Comparison of ENCODE assay signal across 26 mouse cellular contexts in genomic region chr3:138254205-138254604, GRCm38 (mm10). TPM values are rescaled to one million over a fixed set of nuclear protein-coding genes. Genes with fewer than 3 reads are reported as not detected.
DNase-seq lines count a peak whose midpoint lies in the region; ATAC-seq and TF ChIP-seq lines count a peak whose summit lies in the region.
"Had no signal": no experiment of that assay in that cellular context is flagged by ENCODE, and none has a peak within 500 bp of the region (broad histone marks: within the 10 kb centered on the region; RNA-seq: fewer than 3 reads in every experiment).

No protein-coding gene starts in this region.

- no peaks in the 10 kb centered on the region for H3K36me3 ChIP-seq in forebrain, embryonic 11.5 days (ENCODE audit: control insufficient read depth, insufficient read depth, low read length)
- H3K36me3 ChIP-seq in forebrain, embryonic 14.5 days (ENCODE audit: control insufficient read depth, insufficient read depth, low read length), result no peaks in the 10 kb centered on the region
- H3K36me3 ChIP-seq in limb, embryonic 11.5 days (ENCODE audit: control insufficient read depth, insufficient read depth, low read length), result no peaks in the 10 kb centered on the region
- no peaks in the 10 kb centered on the region for H3K36me3 ChIP-seq in limb, embryonic 10.5 days
- no peaks in the 10 kb centered on the region for H3K36me3 ChIP-seq in intestine, postnatal 0 days (ENCODE audit: control insufficient read depth, insufficient read depth)
- no peaks in the 10 kb centered on the region for H3K36me3 ChIP-seq in liver, embryonic 15.5 days (replicated peaks)
- H3K36me3 ChIP-seq: embryonic facial prominence, embryonic 12.5 days; limb, embryonic 15.5 days had no signal

- peak; percentile 27; the same call in 1 of the 2 replicates for ATAC-seq in forebrain, embryonic 11.5 days (replicated peaks; ENCODE audit: low FRiP score)
- no peak for ATAC-seq in forebrain, embryonic 14.5 days
- peak; percentile 47; the same call in 1 of the 2 replicates for ATAC-seq in limb, embryonic 11.5 days (ENCODE audit: insufficient number of reproducible peaks, low FRiP score, low TSS enrichment, low read depth)
- ATAC-seq in intestine, postnatal 0 days, result peak; percentile 31; the same call in 1 of the 2 replicates
- peak; percentile 31; the same call in 1 of the 2 replicates for ATAC-seq in liver, embryonic 15.5 days (ENCODE audit: insufficient read depth)
- ATAC-seq: forebrain, embryonic 13.5 days; hindbrain, postnatal 0 days; lung, postnatal 0 days had no signal

- H3K4me2 ChIP-seq in forebrain, embryonic 11.5 days (ENCODE audit: low read depth, low read length, severe bottlenecking), result no peak overlapping the region
- H3K4me2 ChIP-seq in forebrain, embryonic 14.5 days (ENCODE audit: low read length), result no peak overlapping the region
- H3K4me2 ChIP-seq in limb, embryonic 11.5 days (ENCODE audit: low read depth, severe bottlenecking), result no peak overlapping the region
- H3K4me2 ChIP-seq in intestine, postnatal 0 days (replicated peaks; ENCODE audit: low read depth), result no peak overlapping the region
- no peak overlapping the region for H3K4me2 ChIP-seq in liver, embryonic 15.5 days
- H3K4me2 ChIP-seq: embryonic facial prominence, embryonic 12.5 days; forebrain, embryonic 13.5 days; heart, embryonic 11.5 days; limb, embryonic 15.5 days had no signal

- no peak overlapping the region for H3K27ac ChIP-seq in forebrain, embryonic 11.5 days (ENCODE audit: low read depth, low read length)
- no peak overlapping the region for H3K27ac ChIP-seq in forebrain, embryonic 14.5 days (ENCODE audit: low read depth, low read length)
- H3K27ac ChIP-seq in limb, embryonic 11.5 days (replicated peaks; ENCODE audit: low read depth, low read length), result no peak overlapping the region
- H3K27ac ChIP-seq in limb, embryonic 10.5 days, result no peak overlapping the region
- H3K27ac ChIP-seq in intestine, postnatal 0 days (ENCODE audit: low read depth, low read length), result no peak overlapping the region
- H3K27ac ChIP-seq in liver, embryonic 15.5 days (replicated peaks), result no peak overlapping the region
- H3K27ac ChIP-seq: embryonic facial prominence, embryonic 12.5 days; forebrain, embryonic 13.5 days; hindbrain, postnatal 0 days; limb, embryonic 15.5 days; macrophage had no signal

- WGBS in forebrain, embryonic 11.5 days, result 36% methylated on average over 5 of the region's 5 CpGs
- 33% methylated on average over 5 of the region's 5 CpGs for WGBS in forebrain, embryonic 14.5 days
- WGBS in limb, embryonic 11.5 days, result 70% methylated on average over 5 of the region's 5 CpGs
- WGBS in limb, embryonic 10.5 days, result 84% methylated on average over 5 of the region's 5 CpGs
- 47% methylated on average over 5 of the region's 5 CpGs for WGBS in intestine, postnatal 0 days
- WGBS in liver, embryonic 15.5 days (ENCODE audit: insufficient replicate concordance), result 51% methylated on average over 5 of the region's 5 CpGs

- no peak overlapping the region for H3K4me3 ChIP-seq in forebrain, embryonic 11.5 days (ENCODE audit: low read depth, low read length)
- no peak overlapping the region for H3K4me3 ChIP-seq in forebrain, embryonic 14.5 days (ENCODE audit: low read depth, low read length)
- no peak overlapping the region for H3K4me3 ChIP-seq in limb, embryonic 11.5 days (ENCODE audit: low read depth, low read length)
- H3K4me3 ChIP-seq in limb, embryonic 10.5 days, result no peak overlapping the region
- no peak overlapping the region for H3K4me3 ChIP-seq in intestine, postnatal 0 days (ENCODE audit: low read depth, low read length)
- no peak overlapping the region for H3K4me3 ChIP-seq in liver, embryonic 15.5 days (replicated peaks)
- H3K4me3 ChIP-seq: embryonic facial prominence, embryonic 12.5 days; erythroblast, embryonic 14.5 days; forebrain, embryonic 13.5 days; limb, embryonic 15.5 days had no signal

- no peak for TF ChIP-seq CTCF in intestine, postnatal 0 days (IDR thresholded peaks at IDR 0.05; ENCODE audit: low read depth)

- no peaks in the 10 kb centered on the region for H3K4me1 ChIP-seq in forebrain, embryonic 11.5 days (replicated peaks; ENCODE audit: control insufficient read depth, insufficient read depth, low read length)
- no peaks in the 10 kb centered on the region for H3K4me1 ChIP-seq in forebrain, embryonic 14.5 days (ENCODE audit: control insufficient read depth, insufficient read depth, low read length)
- H3K4me1 ChIP-seq in limb, embryonic 11.5 days (ENCODE audit: control insufficient read depth, insufficient read depth, low read length), result no peaks in the 10 kb centered on the region
- peaks cover 19% of the 10 kb centered on the region for H3K4me1 ChIP-seq in limb, embryonic 10.5 days
- no peaks in the 10 kb centered on the region for H3K4me1 ChIP-seq in intestine, postnatal 0 days (replicated peaks; ENCODE audit: control insufficient read depth, insufficient read depth, low read length)
- no peaks in the 10 kb centered on the region for H3K4me1 ChIP-seq in liver, embryonic 15.5 days (replicated peaks)
- H3K4me1 ChIP-seq: embryonic facial prominence, embryonic 12.5 days; forebrain, embryonic 13.5 days had no signal

- no peaks in the 10 kb centered on the region for H3K27me3 ChIP-seq in forebrain, embryonic 11.5 days (ENCODE audit: control insufficient read depth, insufficient read depth, low read length)
- no peaks in the 10 kb centered on the region for H3K27me3 ChIP-seq in forebrain, embryonic 14.5 days (replicated peaks; ENCODE audit: control insufficient read depth, insufficient read depth, low read length)
- no peaks in the 10 kb centered on the region for H3K27me3 ChIP-seq in limb, embryonic 11.5 days (ENCODE audit: control insufficient read depth, insufficient read depth, low read length)
- no peaks in the 10 kb centered on the region for H3K27me3 ChIP-seq in limb, embryonic 10.5 days (ENCODE audit: low read depth, poor library complexity, severe bottlenecking)
- H3K27me3 ChIP-seq in intestine, postnatal 0 days (replicated peaks; ENCODE audit: control insufficient read depth, insufficient read depth, low read length), result no peaks in the 10 kb centered on the region
- no peaks in the 10 kb centered on the region for H3K27me3 ChIP-seq in liver, embryonic 15.5 days
- H3K27me3 ChIP-seq: embryonic facial prominence, embryonic 12.5 days; forebrain, embryonic 13.5 days; limb, embryonic 15.5 days had no signal

- no peak for DNase-seq in forebrain, embryonic 11.5 days (ENCODE audit: low spot score)
- DNase-seq in forebrain, embryonic 14.5 days (ENCODE audit: low spot score), result no peak
- no peak for DNase-seq in limb, embryonic 11.5 days (ENCODE audit: low spot score)
- DNase-seq in limb, embryonic 10.5 days (ENCODE audit: low spot score), result no peak
- DNase-seq in ovary, postnatal 10 days (ENCODE audit: low spot score), result no peak
- DNase-seq: adrenal gland, postnatal 25 days; cerebellum, adult 8-10 months; cerebellum, postnatal 36 days; kidney, adult 2 months; kidney, postnatal 25 days; right cerebral cortex, postnatal 25 days; spleen, adult 18-20 months had no signal

- no peak overlapping the region for H3K9ac ChIP-seq in forebrain, embryonic 11.5 days (ENCODE audit: low read length)
- no peak overlapping the region for H3K9ac ChIP-seq in forebrain, embryonic 14.5 days (ENCODE audit: low read length)
- no peak overlapping the region for H3K9ac ChIP-seq in limb, embryonic 11.5 days (ENCODE audit: low read length)
- H3K9ac ChIP-seq in intestine, postnatal 0 days (ENCODE audit: low read depth, low read length), result no peak overlapping the region
- no peak overlapping the region for H3K9ac ChIP-seq in liver, embryonic 15.5 days
- H3K9ac ChIP-seq: embryonic facial prominence, embryonic 12.5 days; forebrain, embryonic 13.5 days; limb, embryonic 15.5 days had no signal

- no peaks in the 10 kb centered on the region for H3K9me3 ChIP-seq in forebrain, embryonic 11.5 days (ENCODE audit: control insufficient read depth, low read length)
- H3K9me3 ChIP-seq in forebrain, embryonic 14.5 days (replicated peaks; ENCODE audit: control insufficient read depth, low read length), result no peaks in the 10 kb centered on the region
- H3K9me3 ChIP-seq in limb, embryonic 11.5 days (ENCODE audit: control insufficient read depth, low read length), result no peaks in the 10 kb centered on the region
- H3K9me3 ChIP-seq in limb, embryonic 10.5 days (replicated peaks), result no peaks in the 10 kb centered on the region
- no peaks in the 10 kb centered on the region for H3K9me3 ChIP-seq in intestine, postnatal 0 days (ENCODE audit: control insufficient read depth)
- no peaks in the 10 kb centered on the region for H3K9me3 ChIP-seq in liver, embryonic 15.5 days (replicated peaks)
- H3K9me3 ChIP-seq: embryonic facial prominence, embryonic 12.5 days; forebrain, embryonic 13.5 days; limb, embryonic 15.5 days had no signal

RNA-seq across cellular contexts. Expression of gene Adh1, which starts 6.6 kb away (rescaled TPM):
- polyA plus RNA-seq in forebrain, embryonic 11.5 days (2014; fragmentation: Nextera tagmentation; extraction: Ambion mirVana), result 0.16 and 0.44 TPM in 2 replicates
- polyA plus RNA-seq in forebrain, embryonic 14.5 days (2014; fragmentation: Nextera tagmentation; extraction: Ambion mirVana), result 0.47 and 0.57 TPM in 2 replicates
- polyA plus RNA-seq in limb, embryonic 11.5 days (2014; fragmentation: Nextera tagmentation; extraction: Ambion mirVana), result 1.3 and 1.6 TPM in 2 replicates
- polyA plus RNA-seq in limb, embryonic 10.5 days (2016; fragmentation: Nextera tagmentation; extraction: Ambion mirVana), result 2.5 and 3.3 TPM in 2 replicates
- 101 and 113 TPM in 2 replicates for polyA plus RNA-seq in intestine, postnatal 0 days (2015; fragmentation: Nextera tagmentation; extraction: Ambion mirVana)
- polyA plus RNA-seq in liver, embryonic 15.5 days (2015; fragmentation: Nextera tagmentation; extraction: Ambion mirVana), result 37.2 and 68.3 TPM in 2 replicates
- polyA plus RNA-seq: erythroblast, embryonic 14.5 days; macrophage had no signal

RNA-seq across cellular contexts. Expression of gene Adh7, which starts 36.6 kb away (rescaled TPM):
- polyA plus RNA-seq in forebrain, embryonic 11.5 days (2014; fragmentation: Nextera tagmentation; extraction: Ambion mirVana), result 0.16 TPM in 1 of 2 replicates, not detected in the other
- polyA plus RNA-seq in forebrain, embryonic 14.5 days (2014; fragmentation: Nextera tagmentation; extraction: Ambion mirVana), result 0.14 and 0.96 TPM in 2 replicates
- not detected in 2 replicates for polyA plus RNA-seq in limb, embryonic 11.5 days (2014; fragmentation: Nextera tagmentation; extraction: Ambion mirVana)
- 0.20 TPM in 1 of 2 replicates, not detected in the other for polyA plus RNA-seq in limb, embryonic 10.5 days (2016; fragmentation: Nextera tagmentation; extraction: Ambion mirVana)
- 0.31 and 0.64 TPM in 2 replicates for polyA plus RNA-seq in intestine, postnatal 0 days (2015; fragmentation: Nextera tagmentation; extraction: Ambion mirVana)
- polyA plus RNA-seq in liver, embryonic 15.5 days (2015; fragmentation: Nextera tagmentation; extraction: Ambion mirVana), result 0.25 and 0.36 TPM in 2 replicates
- polyA plus RNA-seq: erythroblast, embryonic 14.5 days; forebrain, embryonic 13.5 days; heart, embryonic 11.5 days; heart, postnatal 0 days; macrophage had no signal

RNA-seq across cellular contexts. Expression of gene Adh6a, which starts 58.9 kb away (rescaled TPM):
- not detected in 2 replicates for polyA plus RNA-seq in forebrain, embryonic 11.5 days (2014; fragmentation: Nextera tagmentation; extraction: Ambion mirVana)
- polyA plus RNA-seq in forebrain, embryonic 14.5 days (2014; fragmentation: Nextera tagmentation; extraction: Ambion mirVana), result not detected in 2 replicates
- polyA plus RNA-seq in limb, embryonic 11.5 days (2014; fragmentation: Nextera tagmentation; extraction: Ambion mirVana), result not detected in 2 replicates
- polyA plus RNA-seq in limb, embryonic 10.5 days (2016; fragmentation: Nextera tagmentation; extraction: Ambion mirVana), result not detected in 2 replicates
- polyA plus RNA-seq in intestine, postnatal 0 days (2015; fragmentation: Nextera tagmentation; extraction: Ambion mirVana), result 6.1 and 9.2 TPM in 2 replicates
- polyA plus RNA-seq in liver, embryonic 15.5 days (2015; fragmentation: Nextera tagmentation; extraction: Ambion mirVana), result not detected in 2 replicates
- polyA plus RNA-seq: brain, embryonic 14.5 days; embryonic facial prominence, embryonic 12.5 days; erythroblast, embryonic 14.5 days; forebrain, embryonic 13.5 days; heart, embryonic 11.5 days; heart, postnatal 0 days; hindbrain, postnatal 0 days; macrophage; midbrain, postnatal 0 days; testis, adult 2 months had no signal
